Mouse (Mus musculus) c-Kit-positive CD71-positive TER-119-negative erythroid progenitor cells, embryonic 14.5 days (primary cell): ENCODE measurements at regions not wholly inside any gene's neighbourhood (a gene's known extent, or its start where the extent isn't known, plus 50 kb on each side); places are given as distances from the start of the nearest gene placed in this dataset.

Source experiments
- DNase-seq: peaks from one replicate; pipeline ENCODE4 v3.0.0-alpha.2; 2013; ENCODE audit warnings: low read depth

DNA sequence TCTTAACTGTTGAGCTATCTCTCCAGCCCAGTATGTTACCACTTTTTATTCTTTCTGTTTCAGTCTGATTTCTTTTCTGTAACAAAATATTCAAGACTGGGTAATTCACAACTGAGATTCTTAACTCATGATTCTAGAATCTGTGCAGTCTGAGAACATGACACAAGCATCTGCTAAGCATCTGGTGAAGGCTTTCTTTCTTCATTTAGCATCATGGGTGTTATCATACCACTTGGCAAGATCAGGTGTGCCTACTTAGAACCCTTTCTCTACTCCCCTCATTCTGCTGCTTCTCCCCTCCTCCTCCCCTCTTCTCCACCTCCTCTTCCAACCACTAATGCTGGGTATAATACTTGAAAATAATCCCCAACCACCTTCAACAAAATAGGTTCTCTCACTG lies 62.1 kb upstream of the Pfn2 start:
- no peak for DNase-seq

DNA sequence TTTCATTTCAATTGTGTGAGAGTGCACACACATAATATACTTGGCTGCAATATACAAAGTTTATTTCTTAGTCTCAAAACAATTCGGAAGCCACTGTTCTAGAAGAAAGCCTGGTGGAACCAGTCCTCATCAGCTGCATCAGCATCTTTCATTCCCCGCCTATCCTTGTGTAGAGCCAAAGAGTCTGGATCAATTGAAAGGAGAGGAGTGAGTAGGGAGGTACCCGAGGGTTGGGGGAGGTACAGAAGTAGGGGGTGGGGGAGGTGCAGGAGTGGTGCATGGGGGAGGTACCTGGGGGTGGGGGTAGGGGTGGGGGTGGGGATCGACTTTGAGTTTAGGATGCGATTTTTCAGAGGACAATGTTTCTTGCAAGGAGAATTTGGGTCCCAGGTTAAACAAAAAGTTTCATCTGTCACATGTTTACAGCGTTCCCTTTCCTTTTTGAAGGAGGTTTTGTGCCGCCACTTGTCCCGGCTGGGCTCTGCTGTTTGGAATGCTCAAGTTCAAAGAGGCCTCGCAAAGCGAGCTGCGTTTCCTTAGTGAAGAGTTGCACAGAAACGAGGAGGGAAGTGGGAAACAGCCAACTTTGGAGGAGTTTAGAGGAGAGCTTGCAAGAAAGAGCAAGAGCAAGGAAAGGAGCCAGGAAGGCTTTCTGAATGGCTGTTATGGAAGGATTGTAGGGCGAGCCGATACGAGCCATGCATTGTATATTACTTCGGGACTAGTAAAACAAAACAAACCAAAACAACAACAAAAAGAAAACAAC lies 64.1 kb upstream of the Pfn2 start:
- no peak for DNase-seq

DNA sequence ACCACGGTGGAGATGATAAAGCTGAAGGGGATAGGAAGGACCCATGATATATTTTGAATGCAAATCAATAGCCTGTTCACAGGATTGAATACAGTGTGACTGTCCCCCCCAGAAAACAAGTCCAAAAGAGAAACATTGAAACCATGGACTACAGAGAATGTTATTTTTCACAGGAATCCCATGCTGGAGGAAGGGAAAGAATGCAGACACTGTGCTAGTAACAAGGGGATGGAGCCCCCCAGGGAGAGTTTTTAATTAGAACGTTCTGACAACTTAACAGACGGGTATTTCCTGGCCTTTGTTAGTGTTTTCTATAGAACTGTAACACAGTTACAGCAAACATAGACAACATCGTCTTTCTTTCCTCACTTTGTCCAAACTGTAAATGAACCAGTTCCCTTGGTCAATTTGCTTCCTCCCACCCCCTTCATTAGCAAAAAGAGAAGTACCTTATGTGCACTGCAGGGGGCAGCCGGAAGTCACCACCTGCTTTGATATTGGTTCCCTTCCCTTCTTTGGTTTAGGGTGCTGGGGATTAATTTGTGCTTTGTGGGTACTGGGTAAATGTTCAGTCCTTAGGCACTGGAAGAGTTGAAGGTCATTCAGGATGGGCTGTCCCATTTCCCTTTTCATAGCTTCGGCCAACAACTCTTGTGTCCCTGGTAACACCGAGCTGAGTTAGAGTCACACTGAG lies 64.9 kb upstream of the Pfn2 start:
- DNase-seq, result no peak

DNA sequence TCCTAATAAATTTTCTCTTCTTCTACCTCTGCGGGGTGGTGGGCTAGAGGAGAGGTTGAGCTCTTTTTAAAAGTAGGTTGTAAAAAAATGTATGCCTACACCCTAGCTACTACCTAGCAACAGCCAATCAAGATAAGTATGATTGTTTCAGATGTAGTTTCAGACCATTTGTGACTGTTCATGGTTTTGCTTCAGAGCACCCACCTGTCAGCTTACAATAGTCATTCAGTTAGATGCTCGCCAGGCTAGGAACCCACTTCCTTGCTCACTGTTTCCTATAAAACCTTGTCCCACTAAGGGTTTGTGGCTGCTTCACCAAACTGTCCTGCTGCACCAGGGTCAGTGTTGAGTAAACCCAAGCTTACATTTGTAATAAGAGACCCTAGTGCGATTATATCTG lies 66.8 kb upstream of the Pfn2 start:
- DNase-seq, result no peak

GRCm38 (mm10) chr3:57918913-57919312 lies 71.0 kb upstream of the Pfn2 start:
- no peak for DNase-seq

DNA sequence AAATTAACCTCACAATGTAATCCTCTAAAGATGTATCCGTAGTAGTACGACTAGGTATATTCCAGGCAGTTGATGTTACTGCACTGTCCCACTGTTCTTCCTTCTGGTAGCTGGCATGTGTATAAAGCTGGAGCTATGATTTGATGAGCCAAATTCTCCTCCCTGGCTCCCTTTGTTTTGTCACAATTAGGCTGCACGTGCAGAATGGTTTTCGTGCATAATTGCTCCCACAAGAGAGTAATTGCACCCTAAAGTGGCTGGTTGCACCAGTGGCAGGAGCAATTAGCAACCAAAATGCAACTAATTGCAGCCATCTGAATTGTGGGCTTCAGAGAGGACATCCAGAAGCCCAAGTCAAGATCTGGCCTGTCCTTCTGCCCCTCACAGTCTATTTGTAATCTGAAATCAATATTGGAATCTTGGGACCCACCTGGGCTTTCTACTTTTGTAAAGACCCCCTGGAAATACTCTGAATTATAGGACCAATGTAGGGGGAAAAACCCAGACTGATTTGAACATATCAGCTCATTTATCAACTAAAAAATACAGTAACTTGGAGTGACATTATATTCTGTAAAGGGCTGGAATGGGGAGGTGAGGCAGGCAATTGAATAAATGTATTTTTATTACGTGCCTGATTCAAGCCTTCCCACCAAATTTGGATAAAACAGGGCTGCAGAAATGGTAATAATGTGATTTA lies 71.7 kb upstream of the Pfn2 start:
- DNase-seq, result no peak

DNA sequence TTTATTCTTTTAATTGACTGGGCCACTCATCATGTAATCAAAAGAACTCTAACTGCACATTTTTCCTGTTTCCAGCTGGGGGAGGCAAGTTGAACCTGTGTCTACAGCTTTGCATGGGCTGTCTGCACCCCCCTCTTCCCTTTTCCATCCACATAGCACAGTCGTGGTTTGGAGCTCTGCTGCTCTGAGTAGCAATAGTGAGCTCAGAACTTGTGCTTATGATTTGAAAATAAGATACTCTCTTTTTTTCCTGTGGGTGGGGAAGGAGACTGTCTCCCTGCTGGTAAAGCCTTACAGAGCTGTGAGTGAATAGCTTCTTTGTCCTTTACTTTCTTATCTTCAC lies 72.2 kb upstream of the Pfn2 start:
- no peak for DNase-seq

- DNase-seq, result no peak
Observed at GRCm38 (mm10) chr3:57921071-57921882, 73.4 kb upstream of the Pfn2 start.

DNA sequence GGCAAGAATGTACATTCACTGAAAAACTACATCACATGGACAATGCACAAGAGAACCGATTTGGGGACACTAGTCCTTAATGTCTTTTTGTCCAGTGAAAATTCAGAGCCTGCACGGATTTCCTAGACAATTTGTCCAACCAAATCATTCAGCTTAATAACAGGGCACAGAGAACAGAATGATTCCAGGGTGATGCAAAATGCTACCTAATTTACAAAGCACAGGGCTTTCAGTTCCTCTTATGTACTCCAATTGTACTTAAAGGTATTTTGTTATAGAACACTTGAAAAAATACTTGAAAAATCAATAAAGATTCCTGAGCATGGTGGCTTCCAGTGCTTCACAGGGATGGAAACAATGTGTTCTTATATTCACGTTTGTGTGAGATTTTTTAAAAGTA lies 75.2 kb upstream of the Pfn2 start:
- no peak for DNase-seq

GRCm38 (mm10) chr3:57932657-57933539 lies 85.0 kb upstream of the Pfn2 start:
- no peak for DNase-seq

DNA sequence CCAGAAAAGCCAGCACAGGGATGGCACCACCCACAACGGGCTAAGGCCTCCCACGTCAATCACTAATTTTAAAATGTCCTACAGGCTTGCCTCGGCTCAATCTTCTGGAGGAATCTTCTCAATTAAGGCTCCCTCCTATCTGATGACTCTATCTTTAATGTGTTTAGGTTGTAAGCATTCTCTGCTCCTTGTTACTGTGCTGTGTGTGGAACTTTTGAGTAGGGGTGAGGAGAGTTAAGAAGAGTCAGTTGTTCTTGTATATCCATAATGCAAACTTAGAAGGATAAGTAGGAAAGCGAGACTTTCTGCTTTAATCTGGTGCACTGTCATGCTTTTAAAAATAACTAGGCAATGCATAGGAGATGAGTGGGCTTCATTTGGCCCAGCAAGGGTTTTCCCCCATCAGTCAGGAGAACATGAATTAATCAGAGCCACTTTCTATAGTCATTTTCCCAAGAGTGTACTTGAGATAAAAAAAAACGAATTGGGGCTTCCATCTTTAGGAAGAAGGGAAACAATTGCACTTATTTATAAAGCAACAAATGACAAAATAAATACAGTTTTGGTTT lies 87.2 kb upstream of the Pfn2 start:
- DNase-seq, result no peak

DNA sequence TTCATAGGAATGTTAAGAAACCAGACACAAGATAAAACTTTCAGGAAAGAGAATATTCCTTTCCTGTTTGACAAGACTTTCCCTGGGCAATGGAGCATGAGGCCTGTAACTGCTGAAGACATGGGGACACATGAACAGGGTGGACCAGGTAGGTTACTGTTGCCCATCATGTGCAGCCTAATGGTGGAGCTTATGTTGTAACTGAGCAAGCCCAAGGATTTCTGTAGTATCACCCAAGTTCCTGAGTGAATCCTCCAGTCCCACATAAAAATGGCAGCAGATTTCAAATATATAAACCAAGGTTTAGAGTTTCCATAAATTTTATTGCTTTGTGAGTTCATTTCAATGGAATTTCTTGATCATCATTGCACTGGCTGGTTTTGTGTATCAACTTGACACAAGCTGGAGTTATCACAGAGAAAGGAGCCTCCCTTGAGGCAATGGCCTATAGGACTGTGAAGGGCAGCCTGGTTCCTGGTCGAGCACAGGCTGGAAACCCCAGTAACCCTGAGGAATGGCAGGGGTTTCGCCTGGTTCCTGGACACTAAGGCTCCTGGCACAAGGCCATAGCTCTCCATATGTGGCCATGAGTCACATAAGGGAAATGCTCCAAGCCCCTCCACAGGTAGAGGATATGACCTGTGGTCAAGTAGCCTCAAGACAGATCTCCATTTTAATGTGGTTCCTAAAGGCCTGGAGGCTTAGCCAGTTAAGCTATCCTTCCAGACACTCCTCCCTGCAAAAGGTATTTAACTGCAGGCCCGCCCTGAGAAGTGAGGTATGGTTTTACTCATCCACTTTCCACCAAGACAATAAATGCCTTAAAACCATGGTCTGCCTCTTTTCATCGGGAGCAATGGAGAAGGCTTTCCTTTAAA lies 92.9 kb upstream of the Pfn2 start:
- DNase-seq, result no peak

DNA sequence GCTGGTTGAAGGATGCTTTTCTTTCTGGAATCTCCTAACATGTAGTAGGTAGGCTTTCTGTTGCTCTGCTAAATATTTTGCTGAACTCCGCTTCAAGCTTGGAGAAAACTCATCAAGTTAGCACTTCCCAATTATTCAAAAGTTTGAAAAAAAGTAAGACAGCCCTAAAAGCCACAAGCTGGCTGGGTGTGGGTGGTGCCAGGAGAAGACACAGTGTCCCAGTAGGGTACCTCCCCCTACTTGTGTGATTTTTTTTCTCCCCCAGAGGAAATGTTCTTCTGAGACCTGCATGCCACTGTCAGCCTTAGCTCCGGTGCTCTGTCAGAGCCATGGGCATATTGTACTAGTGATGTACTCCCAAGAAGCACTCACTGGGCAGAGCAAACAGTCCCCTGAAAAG lies 96.8 kb upstream of the Pfn2 start:
- no peak for DNase-seq

DNA sequence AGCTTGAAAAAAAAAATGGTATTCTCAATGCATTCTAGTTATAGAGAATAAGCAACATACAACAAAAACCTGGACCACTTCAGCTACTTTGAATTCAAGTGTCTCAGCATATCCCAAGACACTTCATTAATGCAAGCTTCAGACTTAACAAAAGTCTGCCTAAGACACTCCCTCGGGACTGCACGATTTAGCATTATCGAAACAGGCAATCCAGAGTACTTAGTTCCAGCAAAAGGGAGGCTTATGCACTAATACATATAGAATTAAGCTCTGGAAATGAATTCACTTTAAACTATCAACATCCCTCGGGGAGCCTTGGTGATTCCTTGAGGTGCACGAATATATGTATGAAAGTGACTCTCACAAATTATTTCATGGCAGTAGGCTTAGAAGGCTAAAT lies 97.9 kb upstream of the Pfn2 start:
- DNase-seq, result no peak

DNA sequence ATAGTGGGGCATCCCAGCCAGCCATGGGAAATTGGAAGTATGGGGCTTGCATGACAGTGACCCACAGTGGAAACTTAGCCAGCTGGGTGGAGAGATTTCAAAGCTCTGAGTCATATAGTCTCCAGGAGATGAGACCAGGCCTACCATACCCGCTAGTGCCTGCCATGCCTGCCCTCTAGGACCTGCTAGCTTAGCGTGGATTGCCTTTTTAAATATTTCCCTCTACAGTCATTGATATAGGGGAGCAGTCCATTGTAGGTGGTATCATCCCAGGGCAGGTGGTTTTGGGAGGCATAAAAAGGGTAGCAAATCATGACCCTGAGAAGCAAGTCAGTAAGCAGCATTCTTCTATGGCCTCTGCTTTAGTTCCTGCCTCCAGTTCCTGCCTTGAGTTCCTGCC lies 99.5 kb upstream of the Pfn2 start:
- no peak for DNase-seq

DNA sequence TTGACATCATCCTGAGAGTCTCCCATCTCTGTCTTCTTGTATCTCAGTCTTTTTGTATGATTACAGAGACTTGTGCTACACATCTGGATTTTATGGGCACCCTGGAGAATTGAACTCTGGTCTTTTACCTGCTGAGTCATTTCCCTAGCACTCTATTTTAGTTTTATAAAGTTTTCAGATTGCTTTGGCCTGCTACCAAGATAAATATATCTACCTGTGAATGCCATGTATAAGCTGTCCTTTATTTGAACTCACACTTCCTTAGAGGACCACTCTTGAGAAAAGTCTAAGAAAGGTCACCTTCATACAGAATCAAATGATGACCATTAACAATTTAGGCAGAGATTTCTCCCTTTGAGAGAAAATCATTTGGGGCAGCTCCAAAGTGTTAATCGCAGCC lies 100.8 kb upstream of the Pfn2 start:
- DNase-seq, result no peak

DNA sequence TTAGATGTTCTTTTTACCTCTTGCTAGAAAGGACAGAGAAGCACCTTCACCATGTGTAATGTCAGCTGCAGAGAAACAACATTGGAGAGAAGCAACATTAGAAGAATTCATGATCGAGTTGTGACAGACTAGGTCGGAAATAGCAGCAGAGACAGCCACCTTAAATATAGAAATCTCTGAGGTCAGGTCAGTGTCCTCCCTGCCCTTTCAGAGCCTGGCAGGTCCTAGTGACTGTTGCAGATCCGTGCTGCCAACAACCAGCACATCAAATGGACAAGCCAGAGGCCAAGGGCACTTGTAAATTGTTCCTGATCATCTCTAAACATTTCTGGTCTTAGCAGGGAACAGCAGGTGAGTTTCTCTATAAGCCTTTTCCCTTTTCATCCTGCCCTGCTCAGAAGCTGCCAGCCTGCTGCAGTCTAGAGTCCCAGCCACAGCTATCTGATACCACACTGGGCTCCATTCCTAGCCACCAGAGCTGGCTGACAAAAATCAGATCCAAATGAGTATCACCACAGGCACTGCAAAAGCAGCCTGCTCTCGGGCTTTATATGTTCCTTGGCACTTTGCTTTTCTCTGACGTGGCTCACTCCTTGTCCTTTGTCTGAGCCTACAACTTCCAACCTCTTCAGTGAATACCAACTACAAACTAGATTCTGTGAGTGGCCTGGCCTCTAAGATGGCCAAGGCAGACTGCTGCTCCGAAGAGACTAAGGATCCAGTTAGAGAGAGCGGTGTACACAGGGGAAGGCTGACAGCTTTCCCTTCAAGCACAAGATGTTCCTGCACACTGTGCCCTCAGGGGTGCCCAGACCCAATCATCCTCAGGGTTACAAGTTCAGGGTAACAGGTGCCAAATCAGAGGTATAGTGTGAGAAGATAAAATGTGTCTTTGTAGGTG lies 102.8 kb upstream of the Pfn2 start:
- no peak for DNase-seq

GRCm38 (mm10) chr3:57951438-57951837 lies 103.6 kb upstream of the Pfn2 start:
- no peak for DNase-seq

GRCm38 (mm10) chr3:57957352-57957751 lies 109.5 kb upstream of the Pfn2 start:
- no peak for DNase-seq
